Mouse (Mus musculus) megakaryocyte-erythroid progenitor cell, adult 5-6 weeks (primary cell): ENCODE measurements around the gene Ddo. TPM values are rescaled to one million over a fixed set of nuclear protein-coding genes. Genes with fewer than 3 reads are reported as not detected.

ENCODE experiments used
- ATAC-seq: replicated peaks from 2 replicates; pipeline ENCODE4 v1.8.0; 2016; ENCODE audit warnings: mild to moderate bottlenecking, inconsistent platforms; ENCODE audit not compliant: severe bottlenecking, poor library complexity, low FRiP score, low TSS enrichment
- total RNA-seq, 2 experiments: library from RNA; stranded (forward) in 1 of 2; stranded (reverse) in 1 of 2; fragments of 200-1000, 215-1000 nt in 1 of 2; fragments of >200 nt in 1 of 2; fragmentation: Nextera tagmentation in 1 of 2; gene quantifications; 2 replicates each; pipeline ENCODE4 v1.2.3; 2014 to 2017

The Ddo gene
- total RNA-seq (2014; fragmentation: Nextera tagmentation): not detected in 2 replicates
- total RNA-seq (2017): not detected in 2 replicates

- no peak for ATAC-seq
Measured at GRCm38 (mm10) chr10:40629656-40630311, at the start of gene Ddo. TSS of gene Ddo (plus strand) at chr10:40630011.

DNA sequence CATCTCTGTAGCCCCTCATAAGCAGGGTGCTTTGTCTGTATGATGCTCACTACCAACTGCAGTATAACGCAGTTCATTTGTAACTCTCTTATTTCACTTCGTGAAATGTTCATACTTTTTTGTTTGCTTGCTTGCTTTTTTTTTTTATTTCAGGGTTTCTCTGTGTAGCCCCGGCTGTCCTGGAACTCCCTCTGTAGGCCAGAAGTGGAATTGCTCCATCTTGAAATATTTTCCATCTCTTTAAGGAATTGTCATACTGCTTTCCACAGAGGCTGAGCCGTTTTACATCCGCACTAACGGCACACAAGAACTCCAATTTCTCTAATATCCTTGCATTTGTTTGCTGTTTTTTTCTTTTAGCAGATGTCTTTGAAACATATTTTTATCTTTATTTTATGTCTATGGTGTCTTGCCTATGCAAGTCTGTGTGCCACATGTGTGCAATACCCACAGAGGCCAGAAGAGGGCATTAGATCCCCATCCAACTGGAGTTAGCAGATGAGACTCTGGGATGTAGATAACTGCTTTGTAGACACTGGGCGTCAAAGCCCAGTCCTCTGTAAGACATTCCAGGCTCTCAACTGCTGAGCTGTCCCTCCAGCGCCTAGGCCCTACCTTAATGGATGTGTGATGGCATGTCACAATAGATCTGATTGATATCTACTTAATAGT, 46.1 kb upstream of the Ddo start:
- ATAC-seq: no peak

- no peak for ATAC-seq
Measured at GRCm38 (mm10) chr10:40592186-40592585, 37.6 kb upstream of the Ddo start.

- ATAC-seq: no peak
Measured at GRCm38 (mm10) chr10:40597177-40597576, 32.6 kb upstream of the Ddo start.

DNA sequence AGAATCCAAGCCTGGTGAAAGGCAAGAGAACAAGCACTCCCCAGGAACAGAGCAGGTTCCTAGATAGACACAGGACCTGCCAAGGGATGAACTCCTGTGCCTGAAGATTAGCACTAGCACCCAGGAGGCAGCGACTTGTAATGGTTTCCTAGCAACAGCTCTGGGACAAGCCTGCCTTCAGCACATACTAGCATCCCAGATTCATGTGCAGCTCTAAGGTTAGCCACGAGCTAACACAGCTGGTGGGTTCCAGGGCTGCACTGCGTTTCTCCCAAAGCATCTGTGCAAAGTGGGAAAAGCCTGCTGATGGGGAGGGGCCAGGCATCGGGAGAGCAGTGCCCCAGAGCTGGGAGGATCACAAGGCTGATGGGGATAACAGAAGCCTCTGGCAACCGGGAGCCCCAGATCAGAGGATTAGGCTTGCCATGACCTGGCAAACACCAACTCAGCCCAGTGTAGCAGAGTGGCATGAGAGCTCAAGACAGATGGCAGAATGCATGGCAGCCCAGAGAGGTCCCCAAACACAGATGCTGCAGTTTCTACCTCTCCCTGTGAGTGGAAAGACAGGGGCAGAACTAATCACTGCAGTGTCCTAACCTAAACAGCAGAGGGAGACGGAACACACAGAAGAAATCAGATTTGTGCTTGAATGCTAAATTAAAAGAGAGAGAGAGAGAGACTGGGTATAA, 25.0 kb upstream of the Ddo start:
- ATAC-seq: no peak

DNA sequence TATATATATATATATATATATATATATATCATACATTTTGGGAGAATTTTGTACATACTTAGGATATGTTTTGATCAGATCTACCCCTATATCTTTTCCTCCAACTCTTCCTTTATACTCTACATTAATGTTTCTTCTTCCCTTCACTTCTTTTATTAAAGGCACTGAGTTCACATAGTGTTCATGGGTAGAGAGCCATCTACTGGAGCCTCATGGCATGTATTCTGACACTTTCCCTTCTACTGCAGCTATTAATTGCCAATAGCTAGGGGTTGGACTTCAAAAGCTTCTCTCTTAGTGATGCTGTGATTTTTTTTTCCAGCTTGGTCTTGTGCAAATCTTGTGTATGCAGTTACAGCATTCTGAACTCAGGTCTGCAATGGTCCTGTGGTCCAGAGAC, 11.8 kb upstream of the Ddo start:
- ATAC-seq: no peak

DNA sequence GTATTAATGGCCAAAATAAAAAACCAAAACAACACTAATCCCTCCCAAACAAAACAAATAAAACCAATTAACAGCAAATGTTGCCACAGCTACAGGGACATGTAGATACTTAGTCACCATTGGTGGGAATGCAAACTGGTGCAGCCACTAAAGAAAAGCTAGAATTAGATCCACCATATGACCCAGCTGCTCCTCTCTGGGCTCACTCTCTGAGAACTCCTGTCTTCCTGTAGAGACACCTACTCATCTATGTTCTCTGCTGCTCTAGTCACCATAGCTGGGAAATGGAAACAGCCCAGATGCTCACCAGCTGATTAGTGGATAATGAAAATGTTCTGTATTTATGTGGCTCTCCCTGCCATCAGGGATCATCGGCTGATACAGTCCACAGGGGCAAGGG, 10.1 kb upstream of the Ddo start:
- ATAC-seq: no peak

DNA sequence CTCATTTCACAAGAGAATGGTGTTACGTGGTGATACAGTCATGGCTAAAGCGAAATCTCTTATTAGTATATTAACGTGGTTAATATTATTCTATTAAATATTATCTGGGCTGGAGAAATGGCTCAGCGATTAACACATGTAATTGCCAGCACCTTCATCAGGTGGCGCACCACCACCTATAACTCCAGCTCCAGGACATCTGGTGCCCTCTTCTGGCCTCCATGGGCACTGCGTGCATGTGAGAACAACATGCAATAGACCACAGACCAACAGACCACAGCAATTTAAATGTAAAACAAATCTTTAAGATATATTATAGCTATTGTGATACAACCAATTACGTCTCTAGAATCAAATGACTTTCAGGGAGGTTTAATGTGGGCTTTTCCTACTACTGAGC, 671 bp upstream of the Ddo start:
- ATAC-seq: peak; percentile 74; the same call in 1 of the 2 replicates

DNA sequence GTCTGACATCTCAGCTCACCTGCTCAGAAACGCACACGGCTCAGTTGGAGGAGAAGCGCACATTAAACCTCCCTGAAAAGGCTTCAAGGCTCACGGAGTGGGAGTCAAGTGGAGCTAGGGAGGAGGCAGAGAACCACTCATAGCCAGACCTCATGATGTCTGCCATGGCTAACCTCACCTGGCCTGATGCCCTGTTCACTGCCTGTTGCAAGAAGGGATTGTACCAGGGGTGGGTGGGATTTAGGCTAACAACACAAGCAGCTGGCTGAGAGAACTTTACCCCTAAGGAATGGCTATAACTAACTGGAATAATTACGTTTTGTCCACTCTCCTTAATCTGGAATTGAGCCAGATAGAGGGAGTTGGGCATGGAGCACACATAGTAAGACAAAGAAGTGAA, 646 bp downstream of the Ddo start:
- ATAC-seq: no peak

DNA sequence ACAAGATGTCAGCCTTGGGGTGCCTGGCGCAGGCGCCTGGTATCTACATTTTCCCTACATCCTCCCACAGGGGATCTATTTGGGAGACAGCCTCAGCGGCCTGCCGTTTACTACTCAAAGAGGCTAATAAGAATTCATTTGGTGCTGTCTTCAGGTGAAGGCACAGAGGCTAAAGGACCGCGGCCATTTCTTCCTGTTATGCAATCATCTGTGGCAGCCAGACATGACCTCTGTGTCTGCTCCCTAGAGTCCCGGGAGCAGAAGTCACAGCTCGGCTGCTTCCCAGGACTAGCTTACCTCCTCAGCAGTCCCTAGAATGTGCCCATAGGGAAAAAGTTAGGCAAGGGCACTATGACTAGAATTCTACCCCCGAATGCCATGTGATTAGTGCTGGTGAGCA, 1.1 kb downstream of the Ddo start:
- no peak for ATAC-seq

DNA sequence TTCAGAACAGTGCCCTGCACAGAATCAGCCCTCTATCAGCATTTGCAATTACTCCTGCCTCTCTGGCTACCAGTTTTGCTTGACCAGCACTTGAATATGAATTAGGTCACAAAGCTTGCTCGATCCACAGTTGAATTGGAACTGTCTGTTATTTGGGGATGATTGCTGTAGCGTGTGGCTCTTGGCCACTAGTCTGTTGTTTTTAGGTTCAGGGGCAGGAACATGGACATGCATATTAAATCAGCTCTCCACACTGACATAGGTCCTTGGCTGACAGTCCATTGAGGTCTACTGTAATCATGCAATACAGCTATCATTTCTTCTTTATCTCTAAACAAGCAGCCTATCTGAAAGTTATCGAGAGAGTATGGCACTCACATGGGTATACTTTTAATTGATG, 2.3 kb downstream of the Ddo start:
- ATAC-seq: no peak

GRCm38 (mm10) chr10:40637331-40637730, 7.5 kb downstream of the Ddo start:
- ATAC-seq: no peak

DNA sequence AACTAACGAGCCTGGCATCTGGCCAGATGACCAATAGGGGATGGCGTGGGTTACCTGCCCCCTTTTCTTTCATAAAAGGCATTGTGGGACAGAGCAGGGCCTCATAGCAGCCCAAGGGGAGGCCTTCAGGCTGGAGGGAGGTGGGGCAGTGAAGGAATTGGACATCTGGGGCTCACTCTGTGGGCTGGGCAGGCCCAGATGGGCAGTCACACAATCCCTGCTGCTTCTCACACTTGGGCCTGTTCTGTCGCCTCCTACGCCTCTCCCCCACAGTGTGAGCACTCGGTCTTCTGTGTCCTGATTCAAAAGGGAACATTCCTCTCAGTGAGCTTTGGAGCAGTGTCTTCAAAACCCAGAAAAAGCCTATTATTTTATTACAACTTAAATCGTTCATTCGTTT, 8.5 kb downstream of the Ddo start:
- ATAC-seq: no peak

GRCm38 (mm10) chr10:40638823-40639819, 9.3 kb downstream of the Ddo start:
- ATAC-seq: no peak

GRCm38 (mm10) chr10:40640406-40640805, 10.6 kb downstream of the Ddo start:
- ATAC-seq: no peak

- no peak for ATAC-seq
Measured at GRCm38 (mm10) chr10:40641901-40642300, 12.1 kb downstream of the Ddo start.

GRCm38 (mm10) chr10:40643126-40643525, 13.3 kb downstream of the Ddo start:
- no peak for ATAC-seq

- no peak for ATAC-seq
Measured at GRCm38 (mm10) chr10:40644456-40644855, 14.6 kb downstream of the Ddo start.

DNA sequence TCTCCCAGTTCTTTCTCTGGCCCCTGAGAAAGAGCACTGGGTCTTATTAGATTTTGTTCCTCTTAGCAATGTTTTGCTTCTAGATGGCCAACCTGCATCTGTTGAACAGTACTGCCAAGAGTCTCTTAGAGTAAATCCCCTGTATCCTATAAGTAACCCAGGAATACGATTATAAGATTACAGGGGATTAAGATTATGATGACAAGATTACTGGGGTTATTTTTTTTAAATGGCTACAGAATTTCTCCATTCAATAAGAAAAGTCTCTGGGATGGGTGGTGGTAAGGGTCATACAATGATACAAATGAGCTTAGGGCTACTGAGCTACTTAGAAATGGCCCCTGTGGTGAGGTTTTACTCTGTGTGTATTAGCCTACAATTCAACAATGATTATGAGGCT, 15.5 kb downstream of the Ddo start:
- no peak for ATAC-seq

GRCm38 (mm10) chr10:40648776-40649175, 19.0 kb downstream of the Ddo start:
- no peak for ATAC-seq
